Mouse (Mus musculus) bone marrow macrophage, adult 2 months (primary cell): ENCODE measurements at regions not wholly inside any gene's neighbourhood (a gene's known extent, or its start where the extent isn't known, plus 50 kb on each side); places are given as distances from the start of the nearest gene placed in this dataset.

ENCODE experiments used
- CTCF ChIP-seq: IDR thresholded peaks from 2 replicates; pipeline ENCODE4 v1.5.1; 2012; ENCODE audit warnings: low read depth, mild to moderate bottlenecking, low read length, moderate library complexity
- POLR2A ChIP-seq: IDR thresholded peaks from 2 replicates; pipeline ENCODE4 v1.6.1; 2012; ENCODE audit warnings: mild to moderate bottlenecking, low read depth, low read length, borderline replicate concordance

DNA sequence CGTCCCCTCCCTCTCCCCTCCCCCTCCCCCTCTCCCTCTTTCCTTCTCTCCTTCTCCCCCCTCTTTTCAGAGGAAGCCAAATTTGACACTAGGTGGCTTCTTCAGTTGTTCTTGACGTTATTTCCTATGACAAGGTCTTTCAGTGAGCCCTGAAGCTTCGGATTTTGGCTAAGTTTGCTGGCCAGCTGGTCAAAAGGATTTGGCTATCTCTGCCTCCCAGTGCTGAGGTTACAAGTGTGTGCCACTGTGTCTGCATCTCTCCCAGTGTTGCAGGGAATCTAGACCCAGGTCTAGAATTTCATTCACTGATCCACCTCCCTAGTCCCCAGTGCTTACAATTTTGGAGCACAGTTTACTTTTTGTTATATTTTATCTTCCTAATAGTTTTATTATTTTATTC lies 329.7 kb upstream of the Gm21798 start:
- TF ChIP-seq POLR2A (no peak), CTCF (no peak)
